Mouse (Mus musculus) MEL (cell line): ENCODE results near the gene Enox1.

ENCODE experiments used
- CTCF ChIP-seq, 3 experiments: IDR thresholded peaks in 2 of 3; conservative IDR thresholded peaks in 1 of 3; 2 replicates each; pipeline ENCODE4 v1.5.1; 2011 to 2012; ENCODE audit warnings: low read length in 3 of 3, low read depth in 2 of 3, mild to moderate bottlenecking in 2 of 3, improper control_type of control experiment in 1 of 3, inconsistent platforms in 1 of 3, mixed read lengths in 1 of 3, moderate library complexity in 1 of 3; ENCODE audit not compliant: control insufficient read depth in 1 of 3, insufficient read depth in 1 of 3, poor library complexity in 1 of 3, severe bottlenecking in 1 of 3
- E2F4 ChIP-seq: IDR thresholded peaks from 2 replicates; pipeline ENCODE4 v1.6.1; 2011; ENCODE audit warnings: low read depth, low read length, improper control_type of control experiment, borderline replicate concordance
- EP300 ChIP-seq, 2 experiments: IDR thresholded peaks; 2 replicates each; pipeline ENCODE4 v1.6.1; 2011; ENCODE audit warnings: improper control_type of control experiment in 2 of 2, low read length in 2 of 2, low read depth in 1 of 2, mild to moderate bottlenecking in 1 of 2
- POLR2A ChIP-seq, 2 experiments: IDR thresholded peaks; 2 replicates each; pipeline ENCODE4 v1.6.1; 2011 to 2012; ENCODE audit warnings: low read length in 2 of 2, mild to moderate bottlenecking in 2 of 2, control low read depth in 1 of 2, improper control_type of control experiment in 1 of 2, low read depth in 1 of 2, moderate library complexity in 1 of 2; ENCODE audit not compliant: control insufficient read depth in 1 of 2, insufficient read depth in 1 of 2, poor library complexity in 1 of 2
- RCOR1 ChIP-seq: IDR thresholded peaks from 2 replicates; pipeline ENCODE4 v1.6.1; 2012; ENCODE audit warnings: low read depth, mild to moderate bottlenecking, inconsistent platforms, low read length, improper control_type of control experiment
- USF2 ChIP-seq, 2 experiments: IDR thresholded peaks; 2 replicates each; pipeline ENCODE4 v1.6.1; 2011 to 2012; ENCODE audit warnings: improper control_type of control experiment in 2 of 2, low read length in 2 of 2, borderline replicate concordance in 1 of 2, inconsistent platforms in 1 of 2, low read depth in 1 of 2, mild to moderate bottlenecking in 1 of 2; ENCODE audit not compliant: insufficient read depth in 1 of 2

DNA sequence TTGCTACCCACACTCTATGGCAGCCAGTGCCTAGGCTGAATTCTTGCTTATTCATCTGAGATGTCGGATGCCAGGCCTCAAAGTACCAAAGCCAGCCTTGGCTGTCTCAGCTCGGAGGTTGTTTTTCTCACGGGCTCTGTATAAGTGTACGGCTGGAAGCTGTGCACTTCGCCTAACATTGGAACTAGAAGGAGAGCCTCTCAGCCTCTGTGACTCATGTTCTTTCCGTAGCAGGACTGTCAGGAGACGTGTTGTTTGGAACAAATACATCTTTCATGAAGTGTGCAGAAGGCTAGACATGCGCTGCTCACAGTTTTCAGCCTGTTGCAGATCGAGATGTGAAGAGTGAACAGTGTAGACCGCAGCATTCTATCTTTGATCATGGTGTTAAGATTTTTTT lies 68.8 kb downstream of the Enox1 start:
- TF ChIP-seq E2F4 (no peak), RCOR1 (no peak), POLR2A (IDR thresholded peaks at IDR 0.05; ENCODE audit: control insufficient read depth in 1 of 2, insufficient read depth in 1 of 2, low read depth in 1 of 2, low read length in 2 of 2, poor library complexity in 1 of 2) (no peak), EP300 (IDR thresholded peaks at IDR 0.05; ENCODE audit: low read depth in 1 of 2, low read length in 2 of 2) (no peak), CTCF (IDR thresholded peaks at IDR 0.05 in 2 of 3, conservative IDR thresholded peaks at IDR 0.05 in 1 of 3; ENCODE audit: control insufficient read depth in 1 of 3, insufficient read depth in 1 of 3, low read depth in 2 of 3, low read length in 3 of 3, poor library complexity in 1 of 3, severe bottlenecking in 1 of 3) (no peak), USF2 (IDR thresholded peaks at IDR 0.05; ENCODE audit: borderline replicate concordance in 1 of 2, insufficient read depth in 1 of 2, low read depth in 1 of 2, low read length in 2 of 2) (no peak)
